Mouse (Mus musculus): Measurements from ENCODE around the gene Sac3d1. TPM values are rescaled to one million over a fixed set of nuclear protein-coding genes. Genes with fewer than 3 reads are reported as not detected.

Gene Sac3d1
- polyA plus RNA-seq, 1 experiment from 2014 or later, result 46.3 TPM

GRCm38 (mm10) chr19:6084478-6085248, 33.8 kb downstream of the Sac3d1 start, which contains the start of the genes Zfpl1 and Cdca5:
TSS of gene Zfpl1 (minus strand) at chr19:6084956.
TSS of gene Cdca5 (plus strand) at chr19:6084983.
- Histone ChIP-seq H3K9me3 (ENCODE audit: control insufficient read depth, low read length) (no peaks in the 10 kb centered on the region), H3K4me2 (ENCODE audit: low read depth, low read length) (peak within 1 kb of the TSS; percentile 88), H3K27me3 (replicated peaks; ENCODE audit: control insufficient read depth, insufficient read depth, low read length) (no peaks in the 10 kb centered on the region), H3K9ac (ENCODE audit: low read depth, low read length) (peak within 1 kb of the TSS; percentile 75), H3K4me1 (ENCODE audit: control insufficient read depth, insufficient read depth, low read length) (peaks cover 6% of the 10 kb centered on the region), H3K4me3 (ENCODE audit: low read depth, low read length) (peak within 1 kb of the TSS; percentile 73), H3K36me3 (ENCODE audit: control insufficient read depth, insufficient read depth, low read length) (peaks cover 44% of the 10 kb centered on the region), H3K27ac (replicated peaks; ENCODE audit: low read depth, low read length) (peak within 1 kb of the TSS; percentile 66)
- ATAC-seq (ENCODE audit: low read depth), result peak; percentile 91
- WGBS, result under 1% methylated on average over 46 of the region's 58 CpGs
- DNase-seq (ENCODE audit: low spot score), result peak; percentile 99

GRCm38 (mm10) chr19:6082156-6082555, 36.3 kb downstream of the Sac3d1 start, which contains the start of gene Gm28374:
TSS of gene Gm28374 (minus strand) at chr19:6082256.
- DNase-seq (ENCODE audit: low spot score) (no peak), ATAC-seq (ENCODE audit: low read depth) (no peak)
- Histone ChIP-seq H3K4me2 (ENCODE audit: low read depth, low read length) (no peak within 1 kb of the TSS), H3K9me3 (ENCODE audit: control insufficient read depth, low read length) (no peaks in the 10 kb centered on the region), H3K27me3 (replicated peaks; ENCODE audit: control insufficient read depth, insufficient read depth, low read length) (no peaks in the 10 kb centered on the region), H3K36me3 (ENCODE audit: control insufficient read depth, insufficient read depth, low read length) (peaks cover 32% of the 10 kb centered on the region), H3K4me1 (ENCODE audit: control insufficient read depth, insufficient read depth, low read length) (peaks cover 6% of the 10 kb centered on the region), H3K27ac (replicated peaks; ENCODE audit: low read depth, low read length) (no peak within 1 kb of the TSS), H3K4me3 (ENCODE audit: low read depth, low read length) (no peak within 1 kb of the TSS), H3K9ac (ENCODE audit: low read depth, low read length) (no peak within 1 kb of the TSS)
- WGBS, result 89% methylated on average over 8 of the region's 9 CpGs

- Histone ChIP-seq H3K4me1 (ENCODE audit: control insufficient read depth, insufficient read depth, low read length) (peaks cover 13% of the 10 kb centered on the region), H3K9me3 (ENCODE audit: control insufficient read depth, low read length) (no peaks in the 10 kb centered on the region), H3K27ac (replicated peaks; ENCODE audit: low read depth, low read length) (no peak within 1 kb of the TSS), H3K4me3 (ENCODE audit: low read depth, low read length) (no peak within 1 kb of the TSS), H3K4me2 (ENCODE audit: low read depth, low read length) (no peak within 1 kb of the TSS), H3K9ac (ENCODE audit: low read depth, low read length) (no peak within 1 kb of the TSS), H3K27me3 (replicated peaks; ENCODE audit: control insufficient read depth, insufficient read depth, low read length) (no peaks in the 10 kb centered on the region), H3K36me3 (ENCODE audit: control insufficient read depth, insufficient read depth, low read length) (peaks cover 28% of the 10 kb centered on the region)
- 94% methylated on average over 12 of the region's 12 CpGs for WGBS
- no peak for ATAC-seq (ENCODE audit: low read depth)
- no peak for DNase-seq (ENCODE audit: low spot score)
Observed at GRCm38 (mm10) chr19:6079983-6080480, 38.4 kb downstream of the Sac3d1 start, which contains the start of gene Tmem262. TSS of gene Tmem262 (plus strand) at chr19:6080033.

- Histone ChIP-seq H3K4me3 (ENCODE audit: low read depth, low read length) (peak within 1 kb of the TSS; percentile 58), H3K4me1 (ENCODE audit: control insufficient read depth, insufficient read depth, low read length) (peaks cover 7% of the 10 kb centered on the region; the same call in 1 of the 2 replicates), H3K27ac (replicated peaks; ENCODE audit: low read depth, low read length) (peak within 1 kb of the TSS; percentile 84), H3K4me2 (ENCODE audit: low read depth, low read length) (peak within 1 kb of the TSS; percentile 70), H3K9ac (ENCODE audit: low read depth, low read length) (peak within 1 kb of the TSS; percentile 73), H3K36me3 (ENCODE audit: control insufficient read depth, insufficient read depth, low read length) (peaks cover 40% of the 10 kb centered on the region), H3K9me3 (ENCODE audit: control insufficient read depth, low read length) (no peaks in the 10 kb centered on the region), H3K27me3 (replicated peaks; ENCODE audit: control insufficient read depth, insufficient read depth, low read length) (no peaks in the 10 kb centered on the region)
- ATAC-seq (ENCODE audit: low read depth) (peak; percentile 94), DNase-seq (ENCODE audit: low spot score) (peak; percentile 96)
- WGBS, result under 1% methylated on average over 33 of the region's 33 CpGs
Observed at GRCm38 (mm10) chr19:6076564-6077393, 41.7 kb downstream of the Sac3d1 start, which contains the start of gene Vps51. TSS of gene Vps51 (minus strand) at chr19:6077231.

- Histone ChIP-seq H3K27me3 (replicated peaks; ENCODE audit: control insufficient read depth, insufficient read depth, low read length) (no peaks in the 10 kb centered on the region), H3K4me3 (ENCODE audit: low read depth, low read length) (no peak overlapping the region), H3K9ac (ENCODE audit: low read depth, low read length) (no peak overlapping the region), H3K4me1 (ENCODE audit: control insufficient read depth, insufficient read depth, low read length) (peaks cover 7% of the 10 kb centered on the region; the same call in 1 of the 2 replicates), H3K27ac (replicated peaks; ENCODE audit: low read depth, low read length) (no peak overlapping the region), H3K4me2 (ENCODE audit: low read depth, low read length) (no peak overlapping the region), H3K36me3 (ENCODE audit: control insufficient read depth, insufficient read depth, low read length) (peaks cover 47% of the 10 kb centered on the region), H3K9me3 (ENCODE audit: control insufficient read depth, low read length) (no peaks in the 10 kb centered on the region)
- ATAC-seq (ENCODE audit: low read depth), result no peak
- DNase-seq (ENCODE audit: low spot score), result no peak
- 92% methylated on average over 5 of the region's 5 CpGs for WGBS
Observed at GRCm38 (mm10) chr19:6073889-6074288, 44.6 kb downstream of the Sac3d1 start.

- H3K36me3 ChIP-seq (ENCODE audit: control insufficient read depth, insufficient read depth, low read length), result peaks cover 51% of the 10 kb centered on the region
- no peaks in the 10 kb centered on the region for H3K27me3 ChIP-seq (replicated peaks; ENCODE audit: control insufficient read depth, insufficient read depth, low read length)
- no peaks in the 10 kb centered on the region for H3K9me3 ChIP-seq (ENCODE audit: control insufficient read depth, low read length)
- no peak for DNase-seq (ENCODE audit: low spot score)
- WGBS, result 94% methylated on average over 19 of the region's 19 CpGs
- no peak overlapping the region for H3K9ac ChIP-seq (ENCODE audit: low read depth, low read length)
- no peak overlapping the region for H3K27ac ChIP-seq (replicated peaks; ENCODE audit: low read depth, low read length)
- H3K4me2 ChIP-seq (ENCODE audit: low read depth, low read length), result no peak overlapping the region
- no peak overlapping the region for H3K4me3 ChIP-seq (ENCODE audit: low read depth, low read length)
- ATAC-seq (ENCODE audit: low read depth), result no peak
- H3K4me1 ChIP-seq (ENCODE audit: control insufficient read depth, insufficient read depth, low read length), result peaks cover 17% of the 10 kb centered on the region; the same call in 1 of the 2 replicates
Observed at GRCm38 (mm10) chr19:6071261-6071660, 47.2 kb downstream of the Sac3d1 start.

- Histone ChIP-seq H3K4me1 (ENCODE audit: control insufficient read depth, insufficient read depth, low read length) (peaks cover 12% of the 10 kb centered on the region; the same call in 1 of the 2 replicates), H3K4me2 (ENCODE audit: low read depth, low read length) (no peak overlapping the region), H3K36me3 (ENCODE audit: control insufficient read depth, insufficient read depth, low read length) (peaks cover 51% of the 10 kb centered on the region), H3K27ac (replicated peaks; ENCODE audit: low read depth, low read length) (no peak overlapping the region), H3K9ac (ENCODE audit: low read depth, low read length) (no peak overlapping the region), H3K9me3 (ENCODE audit: control insufficient read depth, low read length) (no peaks in the 10 kb centered on the region), H3K4me3 (ENCODE audit: low read depth, low read length) (no peak overlapping the region), H3K27me3 (replicated peaks; ENCODE audit: control insufficient read depth, insufficient read depth, low read length) (no peaks in the 10 kb centered on the region)
- no peak for ATAC-seq (ENCODE audit: low read depth)
- DNase-seq (ENCODE audit: low spot score), result no peak
- 87% methylated on average over 28 of the region's 31 CpGs for WGBS
Observed at GRCm38 (mm10) chr19:6070571-6071250, 47.7 kb downstream of the Sac3d1 start.

GRCm38 (mm10) chr19:6069851-6070250, 48.6 kb downstream of the Sac3d1 start:
- peaks cover 51% of the 10 kb centered on the region for H3K36me3 ChIP-seq (ENCODE audit: control insufficient read depth, insufficient read depth, low read length)
- DNase-seq (ENCODE audit: low spot score), result no peak

More at GRCm38 (mm10) chr19:6069851-6070250, 48.6 kb downstream of the Sac3d1 start:
- Histone ChIP-seq H3K4me2 (ENCODE audit: low read depth, low read length) (no peak overlapping the region), H3K27me3 (replicated peaks; ENCODE audit: control insufficient read depth, insufficient read depth, low read length) (no peaks in the 10 kb centered on the region), H3K4me3 (ENCODE audit: low read depth, low read length) (no peak overlapping the region), H3K4me1 (ENCODE audit: control insufficient read depth, insufficient read depth, low read length) (peaks cover 12% of the 10 kb centered on the region; the same call in 1 of the 2 replicates), H3K27ac (replicated peaks; ENCODE audit: low read depth, low read length) (no peak overlapping the region), H3K9me3 (ENCODE audit: control insufficient read depth, low read length) (no peaks in the 10 kb centered on the region), H3K9ac (ENCODE audit: low read depth, low read length) (no peak overlapping the region)
- no peak for ATAC-seq (ENCODE audit: low read depth)
- 93% methylated on average over 9 of the region's 10 CpGs for WGBS
